Comparison of ENCODE assay signal across 7 mouse cellular contexts in genomic region chrX:13070573-13071240, GRCm38 (mm10). TPM values are rescaled to one million over a fixed set of nuclear protein-coding genes. Genes with fewer than 3 reads are reported as not detected.
DNase-seq lines count a peak whose midpoint lies in the region; ATAC-seq lines count a peak whose summit lies in the region.

No protein-coding gene starts in this region.

- H3K36me3 ChIP-seq in intestine, embryonic 14.5 days (ENCODE audit: control insufficient read depth, insufficient read depth, low read length) = no peaks in the 10 kb centered on the region

- H3K27ac ChIP-seq in intestine, embryonic 14.5 days (ENCODE audit: low read depth) = peak overlapping the region; percentile 88

- H3K27me3 ChIP-seq in intestine, embryonic 14.5 days (replicated peaks; ENCODE audit: control insufficient read depth, insufficient read depth, low read length) = no peaks in the 10 kb centered on the region; the same call in 1 of the 2 replicates

- peak overlapping the region; percentile 48 for H3K4me2 ChIP-seq in intestine, embryonic 14.5 days (ENCODE audit: low read length)

- H3K4me1 ChIP-seq in intestine, embryonic 14.5 days (replicated peaks; ENCODE audit: control insufficient read depth, insufficient read depth, low read length) = 0 out of 2 replicates have a peak, but pooled peaks cover 4% of the 10 kb centered on the region

- no peaks in the 10 kb centered on the region for H3K9me3 ChIP-seq in intestine, embryonic 14.5 days (ENCODE audit: control insufficient read depth, low read length)

- peak overlapping the region; percentile 61 for H3K9ac ChIP-seq in intestine, embryonic 14.5 days (ENCODE audit: low read length)

- DNase-seq in adrenal gland, adult (ENCODE audit: inconsistent age in 2 of 2, low spot score in 1 of 2) = peak; percentile 92 to 97
- DNase-seq in embryo, embryonic 10.5 days (ENCODE audit: low spot score) = peak; percentile 92
- peak; percentile 92 for DNase-seq in gastrocnemius, postnatal 14 days
- peak; percentile 92 for DNase-seq in intestine, embryonic 14.5 days (ENCODE audit: low spot score)
- peak; percentile 89 to 97 for DNase-seq in left cerebral cortex, postnatal 25 days (ENCODE audit: low spot score in 2 of 2)
- peak; percentile 94 for DNase-seq in mesoderm, embryonic 11.5 days (ENCODE audit: low read depth, low spot score)
- peak; percentile 90 to 91 for DNase-seq in right cerebral cortex, postnatal 36 days (ENCODE audit: low spot score in 2 of 2)

- intact Hi-C loops in gastrocnemius, postnatal 14 days (cut with DNase I; ENCODE audit: low total_unique reads) = no loop called here
- intact Hi-C loops in left cerebral cortex, postnatal 25 days (cut with DNase I) = loop anchor here (1.0 to 10.0 kb wide), 6 partner anchors 29 to 396 kb away; partner anchors contain the start of genes 1810030O07Rik and Med14

- WGBS in intestine, embryonic 14.5 days = 12% methylated on average over 32 of the region's 35 CpGs

- H3K4me3 ChIP-seq in intestine, embryonic 14.5 days (ENCODE audit: low read depth, low read length) = peak overlapping the region; percentile 65

- ATAC-seq in intestine, embryonic 14.5 days (replicated peaks; ENCODE audit: low FRiP score, low TSS enrichment, low read depth) = peak; percentile 86

RNA-seq across cellular contexts. Expression of gene Usp9x, which starts 0.6 kb away (rescaled TPM):
- total RNA-seq in gastrocnemius, postnatal 14 days (2021) = 100 to 1,000 TPM; 122 to 125 TPM
- 45.5 and 46.1 TPM in 2 replicates for polyA plus RNA-seq in intestine, embryonic 14.5 days (2014; fragmentation: Nextera tagmentation; extraction: Ambion mirVana)
- total RNA-seq in left cerebral cortex, postnatal 25 days (2021) = 100 to 1,000 TPM; 250 to 255 TPM

Comparison
In these comparisons a context has a peak if more than half of its experiments do, and no peak if none do; other contexts are left out.
1. Peak in every context shown above with its lines: DNase-seq, ATAC-seq, H3K4me3 ChIP-seq and H3K27ac ChIP-seq.